Mouse (Mus musculus) liver, adult 2 months (tissue): ENCODE measurements around the gene Fam208a. TPM values are rescaled to one million over a fixed set of nuclear protein-coding genes. Genes with fewer than 3 reads are reported as not detected.

Experiments used
- DNase-seq: peaks from one replicate; pipeline ENCODE4 v3.0.0-alpha.2; 2011; ENCODE audit warnings: low read depth, low spot score; ENCODE audit errors: extremely low read depth
- H3K27ac ChIP-seq: fragments of 200-500 bp; replicated peaks from 2 replicates; pipeline ENCODE4 v1.5.1; 2012; ENCODE audit warnings: low read depth, mild to moderate bottlenecking, control low read depth, inconsistent platforms, low read length; ENCODE audit not compliant: insufficient read depth
- H3K27me3 ChIP-seq: fragments of 200-500 bp; 2 replicates; pipeline ENCODE4 v1.6.1; 2012; ENCODE audit warnings: mild to moderate bottlenecking, moderate library complexity, low read length, inconsistent platforms; ENCODE audit not compliant: control insufficient read depth, insufficient read depth
- H3K36me3 ChIP-seq: fragments of 200-500 bp; 2 replicates; pipeline ENCODE4 v1.6.1; 2012; ENCODE audit warnings: low read length, inconsistent platforms; ENCODE audit not compliant: control insufficient read depth, insufficient read depth
- H3K4me1 ChIP-seq: fragments of 200-500 bp; 2 replicates; pipeline ENCODE4 v1.6.1; 2011; ENCODE audit warnings: low read length; ENCODE audit not compliant: control insufficient read depth, insufficient read depth
- H3K4me3 ChIP-seq: fragments of 200-500 bp; 2 replicates; pipeline ENCODE4 v1.5.1; 2011; ENCODE audit warnings: low read depth, mild to moderate bottlenecking, control low read depth, low read length, moderate library complexity; ENCODE audit not compliant: insufficient read depth
- H3K79me2 ChIP-seq: fragments of 200-500 bp; 2 replicates; pipeline ENCODE4 v1.6.1; 2012; ENCODE audit warnings: inconsistent platforms, mild to moderate bottlenecking, low read length, moderate library complexity; ENCODE audit not compliant: control insufficient read depth, insufficient read depth
- H3K9ac ChIP-seq: fragments of 200-500 bp; 2 replicates; pipeline ENCODE4 v1.6.1; 2012; ENCODE audit warnings: low read depth, mild to moderate bottlenecking, control low read depth, inconsistent platforms, low read length
- CTCF ChIP-seq: fragments of 200-500 bp; IDR thresholded peaks from 2 replicates; pipeline ENCODE4 v1.5.1; 2011; ENCODE audit warnings: low read depth, low read length, control low read depth
- POLR2A ChIP-seq: fragments of 200-500 bp; IDR thresholded peaks from 2 replicates; pipeline ENCODE4 v1.6.1; 2011; ENCODE audit warnings: low read length, control low read depth; ENCODE audit not compliant: insufficient read depth; ENCODE audit errors: extremely low read depth
- WGBS: fragments of 180-500 bp; shearing (Covaris S2); methylation state at CpG from one replicate; pipeline ENCODE4 v1.1.7; 2018; 5-methylcytosine and 5-hydroxymethylcytosine counted together
- polyA plus RNA-seq: library from polyadenylated mRNA; depleted of rRNA; stranded (reverse); fragments of >200 nt; gene quantifications from 2 replicates; pipeline ENCODE4 v1.2.3, GENCODE M21; 2012; rRNA removed
- total RNA-seq: library from RNA; depleted of rRNA; stranded (reverse); fragments of >200 nt; gene quantifications from 2 replicates; pipeline ENCODE4 v1.2.3, GENCODE M21; 2014; rRNA removed

Fam208a gene
- total RNA-seq = 37.2 and 43.1 TPM in 2 replicates
- polyA plus RNA-seq = 2.2 and 3.1 TPM in 2 replicates

DNA sequence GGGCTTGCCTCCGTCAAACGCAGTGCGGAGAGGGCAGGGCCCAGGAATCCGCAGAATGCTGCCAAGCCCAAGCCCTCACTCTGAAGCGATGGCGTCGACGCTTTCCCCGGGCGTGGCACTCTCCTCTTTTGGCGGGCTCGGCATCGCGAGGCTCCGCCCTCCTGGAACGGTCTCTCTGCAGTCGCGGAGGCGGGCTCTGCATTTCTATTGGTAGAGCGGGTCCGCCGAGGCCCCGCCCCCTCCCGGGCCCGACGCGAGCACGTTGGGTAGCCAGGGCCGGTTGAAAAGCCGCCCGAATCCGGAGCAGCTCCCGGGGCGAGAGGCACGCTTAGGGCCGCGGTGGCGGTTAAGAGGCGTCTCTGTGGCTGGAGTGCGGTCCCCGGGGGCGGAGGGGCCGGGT, at the start of gene Fam208a:
Gene Fam208a, plus strand, starts transcription at position 262 of the 400 bp plus-strand sequence.
- H3K36me3 ChIP-seq = no peaks in the 10 kb centered on the region
- no peaks in the 10 kb centered on the region for H3K79me2 ChIP-seq
- peak; percentile 80 for DNase-seq
- H3K27ac ChIP-seq = peak within 1 kb of the TSS; percentile 95
- H3K4me1 ChIP-seq = peaks cover 9% of the 10 kb centered on the region; the same call in 1 of the 2 replicates
- peak within 1 kb of the TSS; percentile 64 for H3K4me3 ChIP-seq
- 1% methylated on average over 43 of the region's 43 CpGs for WGBS
- H3K27me3 ChIP-seq = no peaks in the 10 kb centered on the region
- TF ChIP-seq POLR2A (peak; percentile 81), CTCF (no peak)
- H3K9ac ChIP-seq = peak within 1 kb of the TSS; percentile 91

DNA sequence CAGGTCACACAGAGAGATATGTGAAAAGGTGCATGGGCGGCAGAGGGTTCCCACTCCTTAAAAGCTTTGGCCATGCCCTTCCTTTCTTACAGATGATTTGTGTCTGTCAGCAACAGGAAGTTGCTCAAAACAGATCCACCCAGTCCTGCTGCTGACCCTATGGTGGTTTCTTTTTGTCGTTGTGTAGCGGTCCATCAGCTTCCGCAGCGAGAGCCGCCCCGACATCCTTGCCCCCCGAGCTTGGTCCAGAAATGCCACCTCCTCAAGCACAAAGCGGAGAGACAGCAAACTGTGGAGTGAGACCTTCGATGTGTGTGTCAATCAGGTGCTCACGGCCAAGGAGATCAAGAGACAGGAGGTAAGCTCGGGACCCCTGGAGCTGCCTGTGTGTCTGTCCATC, 49.2 kb upstream of the Fam208a start:
- Histone ChIP-seq H3K9ac (peak overlapping the region; percentile 41), H3K36me3 (peaks cover 11% of the 10 kb centered on the region)
- WGBS = 71% methylated on average over 12 of the region's 12 CpGs

DNA sequence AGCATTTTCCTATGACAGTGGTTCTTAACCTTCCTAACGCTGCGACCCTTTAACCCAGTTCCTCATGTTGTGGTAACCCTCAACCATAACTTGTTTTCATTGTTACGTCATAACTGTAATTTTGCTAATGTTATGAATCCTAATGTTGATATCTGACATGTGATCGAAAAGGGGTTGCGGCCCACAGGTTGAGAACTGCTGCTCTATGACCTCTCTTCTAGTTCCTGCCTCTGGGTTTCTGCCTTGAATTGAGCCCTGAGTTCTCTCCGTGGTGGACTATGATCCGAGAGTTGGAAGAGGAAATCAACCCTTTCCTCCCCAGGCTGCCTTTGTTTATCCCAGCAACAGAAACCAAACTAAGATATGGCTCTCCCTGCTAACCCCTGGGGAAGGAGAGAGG, 47.2 kb upstream of the Fam208a start:
- H3K27ac ChIP-seq = 0 out of 2 replicates have a peak overlapping the region, but pooled peaks have one; percentile 25
- peak; percentile 58 for DNase-seq
- H3K9ac ChIP-seq = no peak overlapping the region
- H3K36me3 ChIP-seq = peaks cover 26% of the 10 kb centered on the region
- peaks cover 7% of the 10 kb centered on the region; the same call in 1 of the 2 replicates for H3K79me2 ChIP-seq
- H3K4me3 ChIP-seq = no peak overlapping the region
- peaks cover 12% of the 10 kb centered on the region for H3K4me1 ChIP-seq
- WGBS = 42% methylated on average over 7 of the region's 7 CpGs
- H3K27me3 ChIP-seq = no peaks in the 10 kb centered on the region
- no peak for TF ChIP-seq CTCF
- no peak for TF ChIP-seq POLR2A

More for the DNA sequence above, 49.2 kb upstream of the Fam208a start:
- H3K79me2 ChIP-seq = peaks cover 7% of the 10 kb centered on the region; the same call in 1 of the 2 replicates
- no peaks in the 10 kb centered on the region for H3K27me3 ChIP-seq
- peak overlapping the region; percentile 32 for H3K27ac ChIP-seq
- no peak for TF ChIP-seq CTCF
- TF ChIP-seq POLR2A = no peak
- DNase-seq = no peak
- H3K4me3 ChIP-seq = peak overlapping the region; percentile 55
- H3K4me1 ChIP-seq = peaks cover 14% of the 10 kb centered on the region

DNA sequence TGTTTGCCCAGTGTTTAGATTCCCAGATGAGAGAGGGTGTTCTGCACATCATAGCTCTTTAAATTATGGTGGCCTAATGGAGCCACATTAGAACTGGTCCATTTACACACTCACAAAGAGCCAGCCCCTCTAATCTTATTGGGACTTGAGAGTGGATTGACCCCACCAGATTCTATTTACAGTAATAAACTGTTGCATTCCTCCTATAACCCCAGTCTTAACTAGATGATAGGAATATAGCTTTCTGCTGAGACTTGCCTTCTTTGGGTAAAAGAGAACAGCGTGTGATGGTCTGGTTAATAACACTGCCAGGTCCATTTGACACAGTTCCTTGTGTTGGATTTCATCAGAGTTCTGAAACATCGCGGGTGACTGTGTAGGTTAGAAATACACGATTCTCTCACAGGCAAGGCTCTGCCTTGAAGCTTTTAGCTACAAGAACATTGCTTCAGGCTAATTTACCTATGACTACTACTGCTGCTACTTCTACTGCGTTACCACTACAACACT, 45.3 kb upstream of the Fam208a start:
- Histone ChIP-seq H3K36me3 (peaks cover 39% of the 10 kb centered on the region), H3K9ac (no peak overlapping the region), H3K4me3 (no peak overlapping the region), H3K27me3 (no peaks in the 10 kb centered on the region), H3K4me1 (peaks cover 12% of the 10 kb centered on the region), H3K79me2 (peaks cover 4% of the 10 kb centered on the region; the same call in 1 of the 2 replicates), H3K27ac (no peak overlapping the region)
- no peak for DNase-seq
- no peak for TF ChIP-seq CTCF
- TF ChIP-seq POLR2A = no peak
- WGBS = 77% methylated on average over 5 of the region's 5 CpGs

DNA sequence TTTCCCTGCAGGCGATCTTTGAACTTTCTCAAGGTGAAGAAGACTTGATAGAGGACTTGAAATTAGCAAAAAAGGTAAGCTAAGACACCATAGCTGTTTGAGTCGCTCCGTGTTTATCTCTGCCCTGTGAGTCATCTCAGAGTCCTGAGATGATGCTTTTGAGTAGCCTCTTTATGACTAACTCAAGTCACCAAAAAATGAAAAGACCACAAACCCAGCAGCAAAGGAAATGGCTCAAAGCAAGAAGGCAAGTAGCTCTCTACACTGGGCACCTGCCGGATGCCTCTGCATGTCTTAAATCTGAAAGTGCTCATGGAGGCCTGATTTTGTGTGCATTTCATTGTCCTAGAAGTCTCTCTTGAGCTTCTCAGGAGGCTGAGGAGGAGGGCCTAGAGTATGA, 44.5 kb upstream of the Fam208a start:
- WGBS = 91% methylated on average over 4 of the region's 4 CpGs
- Histone ChIP-seq H3K4me3 (no peak overlapping the region), H3K27me3 (no peaks in the 10 kb centered on the region), H3K36me3 (peaks cover 45% of the 10 kb centered on the region), H3K4me1 (peaks cover 13% of the 10 kb centered on the region), H3K79me2 (peaks cover 4% of the 10 kb centered on the region; the same call in 1 of the 2 replicates), H3K27ac (no peak overlapping the region), H3K9ac (no peak overlapping the region)
- DNase-seq = no peak
- TF ChIP-seq CTCF (no peak), POLR2A (no peak)

DNA sequence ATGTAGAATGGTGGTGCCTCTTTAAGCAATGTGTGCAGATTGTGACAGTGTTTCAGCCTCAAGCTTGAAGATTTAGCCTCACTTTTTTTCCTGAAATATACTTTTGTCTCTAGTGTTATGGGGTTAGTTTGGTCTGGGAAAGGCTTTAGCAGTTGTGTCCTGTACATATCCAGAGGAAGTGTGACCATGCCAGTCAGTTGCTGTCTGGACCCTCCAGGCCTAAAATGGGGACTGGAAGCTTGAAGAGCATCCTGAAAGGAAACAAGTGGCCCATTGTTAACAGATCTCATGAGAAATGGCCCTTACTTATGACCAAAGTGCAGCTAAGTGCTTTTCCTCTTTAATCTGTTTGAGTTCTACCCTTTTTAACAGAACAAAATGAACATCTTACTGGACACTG, 40.0 kb upstream of the Fam208a start:
- H3K27ac ChIP-seq = no peak overlapping the region
- no peaks in the 10 kb centered on the region for H3K27me3 ChIP-seq
- TF ChIP-seq POLR2A = no peak
- no peak for TF ChIP-seq CTCF
- H3K36me3 ChIP-seq = peaks cover 59% of the 10 kb centered on the region
- H3K9ac ChIP-seq = no peak overlapping the region
- peaks cover 2% of the 10 kb centered on the region; the same call in 1 of the 2 replicates for H3K4me1 ChIP-seq
- no peak for DNase-seq
- peaks cover 3% of the 10 kb centered on the region; the same call in 1 of the 2 replicates for H3K79me2 ChIP-seq
- no peak overlapping the region for H3K4me3 ChIP-seq
